Mouse (Mus musculus): Measurements from ENCODE around the gene Cirbp. TPM values are rescaled to one million over a fixed set of nuclear protein-coding genes. Genes with fewer than 3 reads are reported as not detected.
A peak's percentile ranks its signal among the peaks of the same experiment; 100 is the strongest.

Gene Cirbp
- total RNA-seq (2021): 10 to 100 TPM; 89.7 to 94.6 TPM
- long read RNA-seq, experiment 1, transcript Cirbp-204 (6 exons, 912 nt): minor isoform, 9 of 163 reads
- long read RNA-seq, experiment 1, transcript Cirbp-202 (7 exons, 1,321 nt): major isoform, 130 of 163 reads
- long read RNA-seq, experiment 1, partial matches to known transcripts: 6 of 163 reads
- long read RNA-seq, experiment 1, other reads (novel, unspliced or antisense): 15 of 163 reads
- long read RNA-seq, experiment 2, transcript Cirbp-204 (6 exons, 912 nt): minor isoform, 6 of 118 reads
- long read RNA-seq, experiment 2, transcript Cirbp-202 (7 exons, 1,321 nt): major isoform, 84 of 118 reads
- long read RNA-seq, experiment 2, partial matches to known transcripts: 2 of 118 reads
- long read RNA-seq, experiment 2, other reads (novel, unspliced or antisense): 24 of 118 reads

GRCm38 (mm10) chr10:80165392-80166128, at the start of gene Cirbp:
TSS of gene Cirbp (plus strand) at chr10:80165985.
- DNase-seq (ENCODE audit: low spot score in 2 of 2): peak; percentile 67 to 75

- no peak for DNase-seq (ENCODE audit: low spot score in 2 of 2)
Measured at GRCm38 (mm10) chr10:80116563-80116926, 49.2 kb upstream of the Cirbp start.

- DNase-seq (ENCODE audit: low spot score in 2 of 2): no peak
Measured at GRCm38 (mm10) chr10:80116927-80117691, 48.7 kb upstream of the Cirbp start.

- DNase-seq (ENCODE audit: low spot score in 2 of 2): no peak
Measured at GRCm38 (mm10) chr10:80117736-80118135, 48.0 kb upstream of the Cirbp start.

GRCm38 (mm10) chr10:80118552-80118951, 47.2 kb upstream of the Cirbp start:
- DNase-seq (ENCODE audit: low spot score in 2 of 2): no peak

GRCm38 (mm10) chr10:80120146-80120545, 45.6 kb upstream of the Cirbp start:
- no peak for DNase-seq (ENCODE audit: low spot score in 2 of 2)

- no peak for DNase-seq (ENCODE audit: low spot score in 2 of 2)
Measured at GRCm38 (mm10) chr10:80121639-80122038, 44.1 kb upstream of the Cirbp start.

- no peak for DNase-seq (ENCODE audit: low spot score in 2 of 2)
Measured at GRCm38 (mm10) chr10:80123932-80124562, 41.7 kb upstream of the Cirbp start.

GRCm38 (mm10) chr10:80127920-80128319, 37.9 kb upstream of the Cirbp start:
- peak in 1 of 2 experiments; percentile 3 for DNase-seq (ENCODE audit: low spot score in 2 of 2)

GRCm38 (mm10) chr10:80129846-80130245, 35.9 kb upstream of the Cirbp start:
- DNase-seq (ENCODE audit: low spot score in 2 of 2): peak in 1 of 2 experiments; percentile 18

- DNase-seq (ENCODE audit: low spot score in 2 of 2): peak in 1 of 2 experiments; percentile 27
Measured at GRCm38 (mm10) chr10:80130403-80131031, 35.3 kb upstream of the Cirbp start.

GRCm38 (mm10) chr10:80131316-80131951, 34.4 kb upstream of the Cirbp start:
- DNase-seq (ENCODE audit: low spot score in 2 of 2): peak in 1 of 2 experiments; percentile 62

GRCm38 (mm10) chr10:80131952-80132350, 33.8 kb upstream of the Cirbp start:
- DNase-seq (ENCODE audit: low spot score in 2 of 2): peak in 1 of 2 experiments; percentile 46

GRCm38 (mm10) chr10:80133226-80133849, 32.4 kb upstream of the Cirbp start:
- DNase-seq (ENCODE audit: low spot score in 2 of 2): peak in 1 of 2 experiments; percentile 32

GRCm38 (mm10) chr10:80134421-80134820, 31.4 kb upstream of the Cirbp start:
- no peak for DNase-seq (ENCODE audit: low spot score in 2 of 2)

- no peak for DNase-seq (ENCODE audit: low spot score in 2 of 2)
Measured at GRCm38 (mm10) chr10:80135161-80135560, 30.6 kb upstream of the Cirbp start.

GRCm38 (mm10) chr10:80135641-80136040, 30.1 kb upstream of the Cirbp start:
- no peak for DNase-seq (ENCODE audit: low spot score in 2 of 2)

GRCm38 (mm10) chr10:80136179-80136951, 29.4 kb upstream of the Cirbp start:
- DNase-seq (ENCODE audit: low spot score in 2 of 2): no peak
